Mouse (Mus musculus) MEL (cell line): ENCODE data around the gene Ppcdc. TPM values are rescaled to one million over a fixed set of nuclear protein-coding genes. Genes with fewer than 3 reads are reported as not detected.

ENCODE experiments used
- DNase-seq: peaks from one replicate; pipeline ENCODE4 v3.0.0; 2011; ENCODE audit warnings: low read depth, low spot score
- H3K27ac ChIP-seq: 2 replicates; pipeline ENCODE4 v1.5.1; 2012; ENCODE audit warnings: low read depth, mild to moderate bottlenecking, control low read depth, low read length, moderate library complexity; ENCODE audit not compliant: control insufficient read depth
- H3K27me3 ChIP-seq, 2 experiments: fragments of 150-350 bp in 1 of 2; sonication (generic) in 1 of 2; 2 replicates each; pipeline ENCODE4 v1.6.1; 2012; ENCODE audit warnings: low read length in 2 of 2, mild to moderate bottlenecking in 2 of 2, improper control_type of control experiment in 1 of 2, moderate library complexity in 1 of 2; ENCODE audit not compliant: insufficient read depth in 2 of 2, control insufficient read depth in 1 of 2
- H3K36me3 ChIP-seq, 2 experiments: 2 replicates each; pipeline ENCODE4 v1.6.1; 2012 to 2014; ENCODE audit warnings: low read length in 2 of 2, improper control_type of control experiment in 1 of 2, inconsistent platforms in 1 of 2, mild to moderate bottlenecking in 1 of 2; ENCODE audit not compliant: insufficient read depth in 2 of 2, control insufficient read depth in 1 of 2
- H3K4me1 ChIP-seq, 2 experiments: fragments of 150-350 bp in 1 of 2; sonication (generic) in 1 of 2; 2 replicates each; pipeline ENCODE4 v1.6.1; 2012; ENCODE audit warnings: low read length in 2 of 2, improper control_type of control experiment in 1 of 2, mild to moderate bottlenecking in 1 of 2; ENCODE audit not compliant: insufficient read depth in 2 of 2, control insufficient read depth in 1 of 2
- H3K4me3 ChIP-seq, 2 experiments: fragments of 150-350 bp in 1 of 2; sonication (generic) in 1 of 2; 2 replicates each; pipeline ENCODE4 v1.5.1; 2012; ENCODE audit warnings: low read depth in 2 of 2, low read length in 2 of 2, mild to moderate bottlenecking in 2 of 2, moderate library complexity in 2 of 2, control low read depth in 1 of 2, improper control_type of control experiment in 1 of 2; ENCODE audit not compliant: control insufficient read depth in 1 of 2, insufficient read depth in 1 of 2
- H3K79me2 ChIP-seq: 2 replicates; pipeline ENCODE4 v1.6.1; 2012; ENCODE audit warnings: mild to moderate bottlenecking, low read length, moderate library complexity; ENCODE audit not compliant: control insufficient read depth, poor library complexity, insufficient read depth
- H3K9ac ChIP-seq: 2 replicates; pipeline ENCODE4 v1.6.1; 2012; ENCODE audit warnings: low read depth, mild to moderate bottlenecking, control low read depth, low read length, moderate library complexity; ENCODE audit not compliant: control insufficient read depth, poor library complexity, severe bottlenecking
- H3K9me3 ChIP-seq: fragments of 150-350 bp; sonication (generic); replicated peaks from 2 replicates; pipeline ENCODE4 v1.6.1; 2012; ENCODE audit warnings: mild to moderate bottlenecking, low read length, improper control_type of control experiment, moderate library complexity; ENCODE audit not compliant: insufficient read depth
- BHLHE40 ChIP-seq: IDR thresholded peaks from 2 replicates; pipeline ENCODE4 v1.6.1; 2012; ENCODE audit warnings: low read depth, mild to moderate bottlenecking, inconsistent platforms, low read length, improper control_type of control experiment, borderline replicate concordance
- CHD1 ChIP-seq: IDR thresholded peaks from 2 replicates; pipeline ENCODE4 v1.6.1; 2012; ENCODE audit warnings: low read depth, mild to moderate bottlenecking, inconsistent platforms, low read length, improper control_type of control experiment
- CHD2 ChIP-seq: IDR thresholded peaks from 2 replicates; pipeline ENCODE4 v1.6.1; 2011; ENCODE audit warnings: low read length, improper control_type of control experiment
- EP300 ChIP-seq, 2 experiments: IDR thresholded peaks; 2 replicates each; pipeline ENCODE4 v1.6.1; 2011; ENCODE audit warnings: improper control_type of control experiment in 2 of 2, low read length in 2 of 2, low read depth in 1 of 2, mild to moderate bottlenecking in 1 of 2
- ETS1 ChIP-seq: IDR thresholded peaks from 2 replicates; pipeline ENCODE4 v1.6.1; 2012; ENCODE audit warnings: low read depth, mild to moderate bottlenecking, inconsistent platforms, low read length, improper control_type of control experiment, moderate library complexity
- GABPA ChIP-seq: IDR thresholded peaks from 2 replicates; pipeline ENCODE4 v1.6.1; 2012; ENCODE audit warnings: low read depth, mild to moderate bottlenecking, inconsistent platforms, low read length, improper control_type of control experiment, moderate library complexity
- GATA1 ChIP-seq: IDR thresholded peaks from 2 replicates; pipeline ENCODE4 v1.6.1; 2011; ENCODE audit warnings: low read depth, low read length, improper control_type of control experiment
- HCFC1 ChIP-seq: IDR thresholded peaks from 2 replicates; pipeline ENCODE4 v1.6.1; 2012; ENCODE audit warnings: low read depth, mild to moderate bottlenecking, inconsistent platforms, low read length, improper control_type of control experiment, moderate library complexity
- JUND ChIP-seq: IDR thresholded peaks from 2 replicates; pipeline ENCODE4 v1.6.1; 2011; ENCODE audit warnings: low read depth, mild to moderate bottlenecking, improper control_type of control experiment, low read length
- KAT2A ChIP-seq: conservative IDR thresholded peaks from 2 replicates; pipeline ENCODE4 v1.6.1; 2012; ENCODE audit warnings: low read depth, low read length, improper control_type of control experiment, inconsistent platforms
- NRF1 ChIP-seq: IDR thresholded peaks from 2 replicates; pipeline ENCODE4 v1.6.1; 2014; ENCODE audit warnings: low read depth, mild to moderate bottlenecking, inconsistent platforms, low read length, improper control_type of control experiment, moderate library complexity; ENCODE audit not compliant: poor library complexity, insufficient read depth, severe bottlenecking
- POLR2AphosphoS2 ChIP-seq: IDR thresholded peaks from 2 replicates; pipeline ENCODE4 v1.6.1; 2011; ENCODE audit warnings: low read length, improper control_type of control experiment
- POLR2AphosphoS5 ChIP-seq: IDR thresholded peaks from 2 replicates; pipeline ENCODE4 v1.6.1; 2012; ENCODE audit warnings: low read depth, borderline replicate concordance, mild to moderate bottlenecking, inconsistent platforms, low read length, moderate library complexity, mixed read lengths
- RAD21 ChIP-seq: IDR thresholded peaks from 2 replicates; pipeline ENCODE4 v1.6.1; 2011; ENCODE audit warnings: mild to moderate bottlenecking, low read depth, low read length, improper control_type of control experiment
- RCOR1 ChIP-seq: IDR thresholded peaks from 2 replicates; pipeline ENCODE4 v1.6.1; 2012; ENCODE audit warnings: low read depth, mild to moderate bottlenecking, inconsistent platforms, low read length, improper control_type of control experiment
- TAL1 ChIP-seq: IDR thresholded peaks from 2 replicates; pipeline ENCODE4 v1.6.1; 2012; ENCODE audit warnings: mild to moderate bottlenecking, inconsistent platforms, low read length, moderate library complexity, mixed read lengths
- USF2 ChIP-seq, 2 experiments: IDR thresholded peaks; 2 replicates each; pipeline ENCODE4 v1.6.1; 2011 to 2012; ENCODE audit warnings: improper control_type of control experiment in 2 of 2, low read length in 2 of 2, borderline replicate concordance in 1 of 2, inconsistent platforms in 1 of 2, low read depth in 1 of 2, mild to moderate bottlenecking in 1 of 2; ENCODE audit not compliant: insufficient read depth in 1 of 2
- ZMIZ1 ChIP-seq: IDR thresholded peaks from 2 replicates; pipeline ENCODE4 v1.6.1; 2012; ENCODE audit warnings: low read depth, mild to moderate bottlenecking, inconsistent platforms, low read length, improper control_type of control experiment, moderate library complexity
- polyA plus RNA-seq, 2 experiments: library from polyadenylated mRNA; stranded (reverse) in 1 of 2; unstranded in 1 of 2; fragments of >175 nt in 1 of 2; fragments of >200 nt in 1 of 2; gene quantifications; 2 replicates each; pipeline versions ENCODE4 v1.2.1 to v1.2.4; 2012; ENCODE audit warnings: low replicate concordance in 2 of 2, low read depth in 1 of 2; ENCODE audit not compliant: insufficient read length in 2 of 2, insufficient read depth in 1 of 2, missing spikeins in 1 of 2
- total RNA-seq: library from RNA; depleted of rRNA; stranded (reverse); fragments of 300-350 nt; gene quantifications from 2 replicates; pipeline ENCODE4 v1.2.3, GENCODE M21; 2012

Ppcdc gene
- total and polyA plus RNA-seq, 3 experiments: 20.2 to 23.3 TPM; not detected in 1

GRCm38 (mm10) chr9:57433097-57434032 lies 6.6 kb downstream of the Ppcdc start (continued):
- TF ChIP-seq GATA1: peak; percentile 8; the same call in 1 of the 2 replicates
- peak; percentile 41 for TF ChIP-seq ETS1
- TF ChIP-seq HCFC1: no peak
- TF ChIP-seq ZMIZ1: no peak
- TF ChIP-seq TAL1: peak; percentile 40; the same call in 1 of the 2 replicates
- TF ChIP-seq JUND: no peak

GRCm38 (mm10) chr9:57432480-57432879 lies 7.4 kb downstream of the Ppcdc start:
- no peak for DNase-seq
- Histone ChIP-seq H3K79me2 (no peaks in the 10 kb centered on the region; the same call in 1 of the 2 replicates), H3K4me1 (peaks cover 21 to 51% of the 10 kb centered on the region in 2 experiments), H3K36me3 (peaks cover 0 to 43% of the 10 kb centered on the region in 2 experiments; a peak in 2 of 4 replicates), H3K27me3 (no peaks in the 10 kb centered on the region), H3K27ac (peak overlapping the region; percentile 90; the same call in 1 of the 2 replicates), H3K4me3 (no peak overlapping the region), H3K9me3 (no peaks in the 10 kb centered on the region)
- TF ChIP-seq ETS1: no peak
- no peak for TF ChIP-seq POLR2AphosphoS2
- no peak for TF ChIP-seq HCFC1
- TF ChIP-seq EP300 (IDR thresholded peaks at IDR 0.05; ENCODE audit: low read depth in 1 of 2, low read length in 2 of 2): no peak
- TF ChIP-seq RCOR1: no peak
- TF ChIP-seq RAD21: no peak
- TF ChIP-seq POLR2AphosphoS5: no peak
- TF ChIP-seq NRF1: no peak
- TF ChIP-seq ZMIZ1: no peak
- no peak for TF ChIP-seq BHLHE40
- no peak for TF ChIP-seq CHD2
- no peak for TF ChIP-seq CHD1
- TF ChIP-seq GABPA: no peak
- no peak for TF ChIP-seq GATA1
- no peak for TF ChIP-seq KAT2A
- no peak for TF ChIP-seq USF2 (IDR thresholded peaks at IDR 0.05; ENCODE audit: borderline replicate concordance in 1 of 2, insufficient read depth in 1 of 2, low read depth in 1 of 2, low read length in 2 of 2)
- TF ChIP-seq, all 39 proteins: peak for 0
- H3K9ac ChIP-seq: peak overlapping the region; percentile 60
